Mouse (Mus musculus) erythroid progenitor cell, adult 5-6 weeks (primary cell): ENCODE measurements at regions not wholly inside any gene's neighbourhood (a gene's known extent, or its start where the extent isn't known, plus 50 kb on each side); places are given as distances from the start of the nearest gene placed in this dataset.

Experiments used
- ATAC-seq: replicated peaks from 2 replicates; pipeline ENCODE4 v1.8.0; 2016; ENCODE audit warnings: moderate number of reproducible peaks, mild to moderate bottlenecking, moderate TSS enrichment, inconsistent platforms; ENCODE audit not compliant: poor library complexity, low FRiP score, severe bottlenecking

DNA sequence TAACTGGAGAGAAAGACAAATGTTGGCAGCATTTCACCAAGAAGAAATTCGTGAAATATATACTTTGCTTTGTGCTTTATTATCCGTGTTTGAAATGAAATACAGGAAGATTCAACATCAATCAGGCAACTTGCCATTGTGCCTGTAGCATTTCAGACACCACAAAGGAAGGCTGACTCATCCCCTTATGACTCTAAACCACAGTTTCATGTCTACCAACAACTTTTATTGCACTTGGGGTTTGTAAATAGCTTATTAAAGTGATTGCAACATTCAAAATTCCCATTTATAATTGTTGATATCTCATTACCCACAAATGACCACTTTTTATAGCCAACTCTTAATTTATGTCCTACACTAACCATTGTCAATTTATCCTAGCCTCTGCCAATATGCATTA lies 497.9 kb downstream of the Gm11232 start:
- ATAC-seq = no peak

GRCm38 (mm10) chr4:71230497-71230872 lies 527.3 kb downstream of the Gm11232 start:
- ATAC-seq = no peak

- no peak for ATAC-seq
Observed at GRCm38 (mm10) chr4:71229796-71230496, 527.8 kb downstream of the Gm11232 start.

- ATAC-seq = no peak
Observed at GRCm38 (mm10) chr4:71226653-71227052, 531.1 kb downstream of the Gm11232 start.

GRCm38 (mm10) chr4:71218060-71218459 lies 539.7 kb downstream of the Gm11232 start:
- ATAC-seq = no peak

DNA sequence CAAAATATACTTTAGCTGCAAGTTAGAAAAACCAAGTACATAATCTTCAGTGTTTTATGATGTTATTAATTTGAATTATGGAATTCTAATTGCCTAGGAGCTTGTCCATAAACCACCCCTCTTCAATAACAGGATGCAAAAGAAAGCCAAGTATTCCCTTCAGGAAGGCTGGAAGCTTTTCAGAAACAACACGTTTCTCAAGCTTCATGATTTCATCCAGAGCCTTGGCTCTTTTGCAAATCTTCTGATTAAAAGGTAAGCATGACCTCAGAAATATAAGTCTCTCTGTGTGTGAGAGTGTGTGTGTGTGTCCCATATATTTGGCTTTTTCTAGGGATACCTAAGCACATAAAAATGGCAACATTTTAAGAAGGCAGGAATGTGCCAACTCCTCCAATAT lies 570.0 kb downstream of the Gm11232 start:
- no peak for ATAC-seq

DNA sequence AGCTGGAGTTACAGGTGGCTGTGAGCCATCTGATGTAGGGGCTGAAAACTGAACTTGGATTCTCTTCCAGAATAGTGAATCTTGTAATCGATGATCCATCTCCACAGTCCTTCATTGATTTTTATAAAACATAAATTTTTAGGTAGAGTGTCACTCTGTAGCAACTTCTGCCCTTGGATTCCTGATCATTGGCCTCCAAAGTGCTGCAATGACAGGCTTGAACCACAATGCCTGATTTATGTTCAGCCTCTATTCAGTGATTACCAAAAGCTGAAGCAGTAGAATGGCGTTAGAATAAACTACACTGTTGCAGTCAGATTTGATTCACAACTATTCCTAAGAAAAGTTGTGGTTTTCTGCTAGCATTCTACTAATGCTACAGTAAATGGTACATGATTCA lies 580.1 kb downstream of the Gm11232 start:
- ATAC-seq = no peak

- no peak for ATAC-seq
Observed at GRCm38 (mm10) chr4:71165802-71166201, 592.0 kb downstream of the Gm11232 start.

- ATAC-seq = no peak
Observed at GRCm38 (mm10) chr4:71131670-71132317, 597.0 kb upstream of the Megf9 start.

DNA sequence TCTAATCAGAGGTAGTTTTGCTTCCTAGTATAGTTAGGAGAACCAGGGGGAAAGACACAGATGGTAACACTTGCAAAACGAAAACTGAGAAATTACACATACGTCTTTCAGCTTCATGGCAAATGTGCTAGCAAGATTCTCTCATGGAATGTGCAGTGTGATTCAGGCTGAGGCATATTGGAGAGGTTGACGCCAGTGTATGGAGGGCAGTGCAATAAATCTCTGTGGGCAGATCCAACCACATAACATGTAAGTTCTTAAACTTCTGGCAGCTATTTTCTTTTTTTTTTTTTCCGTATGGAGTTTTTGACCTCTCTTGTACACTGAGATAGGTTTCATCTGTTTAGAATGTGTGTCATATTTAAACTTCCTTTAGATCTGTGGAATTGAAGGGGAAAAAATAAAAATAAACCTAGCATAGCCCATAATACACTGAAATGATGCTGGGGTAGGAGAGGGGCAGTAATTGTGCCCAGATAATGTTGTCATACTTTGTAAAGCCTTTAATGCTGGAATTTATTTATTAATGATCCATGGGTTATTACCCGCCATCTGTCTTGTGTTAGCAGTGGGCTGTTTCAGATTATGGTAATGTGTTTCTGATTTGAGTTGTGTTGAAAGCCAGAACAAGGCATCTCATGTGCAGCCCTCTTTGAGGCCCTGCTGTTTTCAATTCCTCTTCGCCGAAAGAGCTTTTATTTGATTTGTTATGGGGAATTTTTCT lies 596.3 kb upstream of the Megf9 start:
- ATAC-seq = no peak

GRCm38 (mm10) chr4:71129306-71129705 lies 594.5 kb upstream of the Megf9 start:
- ATAC-seq = no peak
